Mouse (Mus musculus) gastrocnemius, postnatal 14 days (tissue): Measurements from ENCODE around the gene Lgr6. TPM values are rescaled to one million over a fixed set of nuclear protein-coding genes. Genes with fewer than 3 reads are reported as not detected.

Experiments used
- DNase-seq: peaks from one replicate; pipeline ENCODE4 v3.0.0; 2021; ENCODE audit warnings: mixed read lengths
- intact Hi-C: fragments of 180-260 bp; cut with DNase I; formaldehyde crosslinking; loops from one replicate; pipeline ENCODE4 v1.15.1; 2025; ENCODE audit warnings: low total_unique reads
- total RNA-seq, 2 experiments: library from RNA; stranded (reverse); gene quantifications; 2 replicates each; pipeline ENCODE4 v1.2.3; 2021

Gene Lgr6
- total RNA-seq, 2 experiments from 2014 or later, result 0.88 to 1.1 TPM

GRCm38 (mm10) chr1:135087414-135087813, 17.7 kb downstream of the Lgr6 start:
- no peak for DNase-seq
- intact Hi-C loops, result no loop called here

DNA sequence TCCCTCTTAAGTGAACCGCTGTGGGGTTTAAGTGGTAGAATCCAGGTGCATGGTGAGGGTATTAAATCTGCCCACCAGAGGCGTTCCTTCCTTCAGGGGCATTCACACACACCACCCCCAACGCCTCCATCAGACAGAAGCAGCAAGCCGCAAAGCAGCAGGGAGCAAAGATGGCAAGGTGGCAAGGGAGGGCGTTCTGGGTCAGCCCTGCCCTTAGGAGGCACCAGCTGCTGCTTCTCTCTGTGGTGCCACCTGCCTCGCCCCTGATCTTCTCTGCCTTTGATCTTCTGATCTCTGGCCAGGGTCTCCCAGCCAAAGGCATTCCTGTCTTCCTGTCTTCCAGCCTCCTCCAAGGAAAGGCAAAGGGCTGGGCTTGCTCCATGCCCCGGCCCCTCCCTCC, 19.1 kb downstream of the Lgr6 start:
- DNase-seq, result no peak
- intact Hi-C loops, result no loop called here

DNA sequence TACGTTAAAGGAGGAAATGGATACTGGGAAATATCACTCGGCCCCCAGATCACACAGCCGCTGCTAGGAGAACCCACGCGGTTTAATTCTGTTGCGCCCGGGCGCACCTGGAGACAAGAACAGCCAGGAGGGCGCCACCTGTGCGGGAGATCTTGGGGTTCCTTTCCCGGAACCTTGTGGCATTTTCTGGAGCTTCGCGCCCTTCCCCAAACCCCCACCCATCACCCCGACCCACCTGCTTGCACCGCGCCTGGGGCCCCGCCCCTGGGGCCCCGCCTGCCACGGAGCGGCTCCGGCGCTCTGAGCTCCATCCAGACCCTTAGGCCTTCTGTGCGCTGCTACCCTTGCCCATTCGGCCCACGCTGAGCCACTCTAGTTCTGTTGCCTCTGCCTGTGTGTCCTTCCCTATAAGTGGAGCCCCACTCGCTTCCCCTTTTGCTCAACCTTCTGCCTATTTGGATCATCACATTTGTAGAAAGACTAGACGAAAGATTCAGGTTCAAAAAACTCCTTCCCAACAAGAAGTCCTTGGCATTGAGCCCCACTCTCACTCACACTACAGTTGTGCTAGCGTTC, 19.7 kb downstream of the Lgr6 start:
- intact Hi-C loops, result no loop called here
- no peak for DNase-seq

- DNase-seq, result no peak
- intact Hi-C loops, result no loop called here
Measured at GRCm38 (mm10) chr1:135083465-135083864, 21.6 kb downstream of the Lgr6 start.

DNA sequence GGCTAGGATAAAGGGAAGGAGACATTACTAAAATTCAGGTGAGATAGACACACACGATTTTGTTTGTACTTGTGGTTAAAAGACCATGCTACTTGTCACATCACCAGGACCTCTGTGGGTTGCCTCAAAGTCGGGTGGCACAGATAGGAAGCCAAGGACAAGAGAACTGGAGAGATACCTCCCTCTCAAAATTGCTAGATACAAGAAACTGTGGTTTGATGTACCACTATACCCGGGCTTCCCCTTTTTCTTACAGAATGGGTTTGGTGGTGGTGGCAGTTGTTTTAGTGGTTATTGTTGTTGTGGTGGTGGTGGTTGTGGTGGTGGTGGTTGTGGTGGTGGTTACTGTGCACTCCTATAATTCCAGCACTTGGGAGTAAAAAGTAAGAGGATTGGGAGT, 22.8 kb downstream of the Lgr6 start:
- intact Hi-C loops, result no loop called here

DNA sequence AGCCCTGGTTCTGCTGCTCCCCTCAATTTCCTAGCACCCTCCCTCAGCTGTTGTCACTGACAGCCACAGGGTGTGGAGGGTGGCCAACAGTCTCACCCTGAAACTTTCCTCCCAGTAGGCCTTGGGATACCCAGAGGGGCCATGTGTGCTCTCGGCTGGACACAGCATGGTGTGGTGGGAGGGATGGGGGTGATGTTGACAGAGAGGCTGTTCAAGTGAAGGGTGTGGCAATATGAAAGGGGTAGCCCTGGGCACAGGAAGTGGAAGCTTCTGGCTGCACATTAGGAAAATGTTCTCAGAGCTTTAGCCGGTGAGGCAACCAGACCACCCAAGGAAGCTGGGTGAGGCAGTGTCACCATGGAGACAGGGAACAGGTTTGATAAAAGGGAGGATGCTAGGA, 26.1 kb downstream of the Lgr6 start:
- DNase-seq, result no peak
- intact Hi-C loops, result no loop called here

More for the DNA sequence above, 22.8 kb downstream of the Lgr6 start:
- DNase-seq, result no peak

GRCm38 (mm10) chr1:135076470-135076869, 28.6 kb downstream of the Lgr6 start:
- DNase-seq, result no peak
- intact Hi-C loops, result no loop called here

DNA sequence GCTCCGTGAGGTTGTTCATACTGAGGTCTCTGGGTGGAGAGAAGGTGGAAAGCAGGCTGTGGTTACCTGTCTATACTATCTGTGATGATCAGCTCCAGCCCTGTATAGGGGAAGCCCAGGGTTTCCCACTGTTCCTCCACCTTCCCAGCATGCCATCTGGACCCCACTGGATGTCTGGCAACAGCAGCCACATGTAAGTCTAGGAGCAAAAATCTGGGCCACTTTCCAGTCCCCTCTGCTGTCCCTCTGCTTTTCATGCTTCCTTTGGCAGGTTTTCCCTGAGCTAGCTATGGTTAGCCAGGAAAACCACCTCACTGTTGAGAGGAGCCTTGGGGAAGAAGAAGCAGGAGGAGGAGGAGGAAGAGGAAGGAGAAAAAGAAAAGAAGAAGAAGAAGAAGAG, 29.8 kb downstream of the Lgr6 start:
- intact Hi-C loops, result no loop called here
- DNase-seq, result no peak

DNA sequence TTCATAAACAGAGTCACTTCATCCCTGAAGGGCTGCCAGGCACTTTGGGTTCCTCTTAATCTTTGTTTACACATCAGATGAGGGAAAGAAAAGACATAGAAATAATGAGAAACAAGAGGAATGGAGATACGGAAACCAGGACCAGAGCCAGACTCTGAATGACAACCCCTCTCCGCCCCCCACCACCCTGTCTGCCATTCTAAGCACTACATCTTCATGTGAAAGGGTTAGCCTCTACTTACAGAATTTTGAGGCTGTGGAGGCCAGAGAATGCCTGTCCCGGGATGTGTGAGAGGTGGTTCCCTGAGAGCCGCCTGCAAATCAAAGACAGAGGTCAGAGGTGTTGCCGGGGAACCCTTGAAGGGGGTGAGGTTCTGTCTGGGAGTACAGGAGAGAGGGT, 32.4 kb downstream of the Lgr6 start:
- no peak for DNase-seq
- intact Hi-C loops, result no loop called here

DNA sequence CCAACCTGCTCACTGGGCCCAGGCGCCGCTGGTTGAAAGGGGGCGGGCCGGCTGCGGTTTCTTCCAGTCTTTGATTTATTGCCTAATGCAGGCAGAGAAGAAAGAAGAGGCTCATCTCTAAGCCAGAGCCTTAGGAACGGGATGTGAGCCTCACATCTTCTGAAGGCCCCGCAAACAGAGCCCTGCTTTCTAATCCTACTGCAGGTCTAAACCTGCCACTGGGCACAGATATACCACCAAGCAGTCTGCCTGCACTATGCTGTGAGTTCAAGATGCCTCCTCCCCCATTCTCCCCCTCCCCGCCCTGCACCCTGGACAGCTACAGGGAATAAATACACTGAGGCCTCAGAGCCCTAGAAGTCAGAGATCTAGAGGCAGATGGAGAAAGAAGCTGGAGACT, 35.2 kb downstream of the Lgr6 start:
- intact Hi-C loops, result no loop called here
- no peak for DNase-seq

GRCm38 (mm10) chr1:135064525-135064924, 40.6 kb downstream of the Lgr6 start:
- no peak for DNase-seq
- intact Hi-C loops, result no loop called here

- DNase-seq, result no peak
- intact Hi-C loops, result no loop called here
Measured at GRCm38 (mm10) chr1:135062936-135063335, 42.1 kb downstream of the Lgr6 start.

- no peak for DNase-seq
- intact Hi-C loops, result no loop called here
Measured at GRCm38 (mm10) chr1:135061300-135061699, 43.8 kb downstream of the Lgr6 start.

DNA sequence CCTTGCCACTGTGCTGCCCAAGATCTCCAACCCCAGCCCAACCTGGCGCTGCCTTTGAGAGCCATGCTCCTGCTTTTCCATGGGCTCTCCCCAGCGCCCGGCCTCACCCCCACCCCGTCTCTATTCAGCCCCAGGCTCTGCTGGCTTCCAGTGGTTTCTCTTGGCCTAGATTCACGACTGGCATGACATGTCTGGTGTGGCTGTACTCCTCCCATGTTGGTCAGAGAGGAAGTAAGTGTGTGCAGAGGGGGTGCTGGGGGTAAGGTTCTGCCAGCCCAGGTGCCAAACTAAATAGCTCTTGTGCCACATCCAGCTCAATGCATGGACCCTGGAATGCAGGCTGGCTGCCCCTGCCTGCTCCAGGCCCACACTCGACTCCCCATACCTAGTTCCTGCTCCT, 44.9 kb downstream of the Lgr6 start:
- DNase-seq, result no peak
- intact Hi-C loops, result no loop called here

DNA sequence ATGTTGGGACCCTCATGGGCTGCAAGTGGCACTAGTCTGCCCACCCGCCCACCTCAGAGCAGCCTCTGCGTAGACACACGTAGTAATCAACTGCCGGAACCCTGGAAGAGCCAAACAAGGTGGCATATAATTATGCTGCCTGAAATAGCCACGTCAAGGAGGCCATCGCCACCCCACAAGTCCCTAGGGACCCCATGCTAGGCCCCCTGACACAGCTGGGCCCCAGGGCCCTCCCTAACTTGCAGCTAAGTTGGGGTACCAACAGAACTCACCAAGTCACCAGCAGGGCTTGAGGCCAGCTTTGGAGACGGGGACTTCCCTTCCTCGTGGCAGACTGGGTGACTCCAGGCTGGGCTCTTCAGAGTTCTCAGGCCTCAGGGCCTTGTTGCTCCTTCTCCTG, 48.2 kb downstream of the Lgr6 start:
- DNase-seq, result no peak
- intact Hi-C loops, result no loop called here

DNA sequence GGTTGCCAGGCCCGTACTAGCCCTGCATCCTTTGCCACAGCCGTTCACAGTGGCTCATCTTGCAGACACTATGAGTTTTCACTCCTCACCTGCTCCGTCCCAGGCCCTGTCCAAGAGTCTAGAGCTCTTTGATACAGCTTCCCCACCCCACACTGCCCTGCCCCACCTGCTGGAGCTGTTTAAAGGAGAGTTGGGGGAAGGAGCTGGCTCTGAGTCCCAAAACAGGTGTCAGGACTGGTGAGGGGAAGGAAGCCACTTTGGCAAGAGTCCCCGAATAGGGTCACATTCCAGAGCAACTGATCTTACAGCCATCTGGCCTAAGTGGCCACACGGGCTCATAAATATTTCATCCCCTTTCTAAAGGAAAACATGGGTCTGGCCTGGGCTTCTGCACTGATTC, 51.0 kb downstream of the Lgr6 start:
- intact Hi-C loops, result no loop called here
- DNase-seq, result peak; percentile 13

DNA sequence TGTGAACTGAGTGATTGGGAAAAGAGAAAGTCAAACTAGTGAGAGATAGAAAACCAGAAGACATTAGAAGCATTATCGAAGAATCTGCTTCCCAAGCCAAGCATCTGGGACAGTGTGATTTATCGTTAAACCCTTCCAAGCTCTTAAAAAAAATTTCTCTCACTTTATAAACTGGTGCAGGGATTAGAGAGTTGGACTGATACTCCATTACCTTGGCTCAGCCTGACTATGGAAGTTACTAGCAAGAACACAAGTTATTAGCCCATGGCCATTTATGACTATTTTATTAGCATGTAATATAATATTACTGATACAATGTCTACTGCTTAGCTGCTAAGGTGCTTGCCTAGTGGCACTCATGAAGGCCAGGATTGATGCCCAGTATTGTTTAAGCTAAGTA, 60.6 kb downstream of the Lgr6 start:
- intact Hi-C loops, result no loop called here
- DNase-seq, result no peak

GRCm38 (mm10) chr1:135036297-135036696, 68.8 kb downstream of the Lgr6 start:
- intact Hi-C loops, result no loop called here
- no peak for DNase-seq

DNA sequence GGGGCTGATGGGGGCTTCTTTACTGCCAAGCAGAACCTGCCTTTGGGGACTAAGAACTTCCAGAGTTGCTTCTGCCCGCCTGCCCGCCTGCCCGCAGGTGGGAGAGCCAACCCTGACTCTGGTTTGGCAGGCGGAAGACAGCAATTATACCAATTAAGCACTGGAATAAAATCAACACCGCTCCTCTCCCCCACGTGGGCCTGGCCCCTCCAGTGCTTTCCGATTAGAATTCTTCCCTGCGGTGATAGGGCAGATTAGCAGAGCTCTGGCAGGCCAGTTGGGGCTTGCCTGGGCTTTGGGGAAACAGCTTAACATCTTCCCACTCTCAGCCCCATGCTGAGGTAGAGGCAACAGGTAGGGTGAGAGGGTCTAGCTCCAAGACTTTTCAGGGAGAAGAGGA, 72.4 kb downstream of the Lgr6 start:
- intact Hi-C loops, result no loop called here
- no peak for DNase-seq

DNA sequence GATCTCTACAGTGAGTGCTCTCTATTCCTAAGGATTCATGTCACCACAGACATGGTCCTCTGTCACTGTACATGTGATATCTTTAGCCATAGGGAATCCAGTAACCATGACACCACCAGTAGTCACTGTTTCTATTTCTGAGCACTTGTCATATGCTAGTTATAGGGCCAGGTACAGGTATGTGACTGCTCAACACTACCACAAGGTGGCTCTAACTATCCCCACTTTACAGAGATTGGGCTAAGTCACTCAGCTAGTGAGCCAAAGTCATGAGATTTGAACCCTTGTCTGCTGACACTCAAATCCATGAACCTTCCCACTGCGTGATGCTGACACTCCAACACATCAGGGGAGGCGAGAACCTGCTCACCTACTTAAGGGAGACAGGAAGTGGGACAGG, 75.0 kb downstream of the Lgr6 start:
- intact Hi-C loops, result no loop called here
- no peak for DNase-seq

- intact Hi-C loops, result no loop called here
- DNase-seq, result no peak
Measured at GRCm38 (mm10) chr1:135026275-135026674, 78.8 kb downstream of the Lgr6 start.

GRCm38 (mm10) chr1:135023583-135023982, 81.5 kb downstream of the Lgr6 start:
- no peak for DNase-seq
- intact Hi-C loops, result no loop called here
